Mouse (Mus musculus) intestine, postnatal 0 days (tissue): Measurements from ENCODE around the gene Zbtb38. TPM values are rescaled to one million over a fixed set of nuclear protein-coding genes. Genes with fewer than 3 reads are reported as not detected.

Experiments
- ATAC-seq: fragments of 200-750 bp; cut with Nextera tagmentation; 2 replicates; pipeline ENCODE4 v1.8.0; 2017; ENCODE audit warnings: mild to moderate bottlenecking, moderate TSS enrichment, moderate library complexity
- H3K27ac ChIP-seq: fragments of 300-500 bp; sonication (generic); 2 replicates; pipeline ENCODE4 v1.5.1; 2014; ENCODE audit warnings: mild to moderate bottlenecking, low read depth, low read length, moderate library complexity
- H3K27me3 ChIP-seq: fragments of 300-500 bp; sonication (generic); replicated peaks from 2 replicates; pipeline ENCODE4 v1.6.1; 2014; ENCODE audit warnings: low read length, mixed read lengths; ENCODE audit not compliant: control insufficient read depth, insufficient read depth
- H3K36me3 ChIP-seq: fragments of 300-500 bp; sonication (generic); 2 replicates; pipeline ENCODE4 v1.6.1; 2014; ENCODE audit warnings: mild to moderate bottlenecking, moderate library complexity; ENCODE audit not compliant: control insufficient read depth, insufficient read depth
- H3K4me1 ChIP-seq: fragments of 300-500 bp; sonication (generic); replicated peaks from 2 replicates; pipeline ENCODE4 v1.6.1; 2014; ENCODE audit warnings: antibody characterized with exemption, low read length, mixed read lengths; ENCODE audit not compliant: control insufficient read depth, insufficient read depth
- H3K4me2 ChIP-seq: fragments of 300-500 bp; sonication (generic); replicated peaks from 2 replicates; pipeline ENCODE4 v1.6.1; 2014; ENCODE audit warnings: low read depth, mild to moderate bottlenecking, moderate library complexity
- H3K4me3 ChIP-seq: fragments of 300-500 bp; sonication (generic); 2 replicates; pipeline ENCODE4 v1.5.1; 2014; ENCODE audit warnings: low read depth, low read length
- H3K9ac ChIP-seq: fragments of 300-500 bp; sonication (generic); 2 replicates; pipeline ENCODE4 v1.6.1; 2014; ENCODE audit warnings: mild to moderate bottlenecking, low read depth, low read length
- H3K9me3 ChIP-seq: fragments of 300-500 bp; sonication (generic); 2 replicates; pipeline ENCODE4 v1.6.1; 2016; ENCODE audit warnings: mixed run types; ENCODE audit not compliant: control insufficient read depth
- CTCF ChIP-seq: sonication (generic); IDR thresholded peaks from 2 replicates; pipeline ENCODE4 v1.5.1; 2016; ENCODE audit warnings: low read depth, mild to moderate bottlenecking, control low read depth, antibody characterized with exemption, moderate library complexity
- WGBS: fragments of 180-500 bp; shearing (Covaris S2); extraction: QIAGEN DNeasy Blood & Tissue Kit; methylation state at CpG from one replicate; pipeline ENCODE4 v1.1.7; 2014; 5-methylcytosine and 5-hydroxymethylcytosine counted together
- polyA plus RNA-seq: library from polyadenylated mRNA; unstranded; fragments of >200 nt; fragmentation: Nextera tagmentation; extraction: Ambion mirVana; gene quantifications from 2 replicates; pipeline ENCODE4 v1.2.1, GENCODE M21; 2015

The Zbtb38 gene
- polyA plus RNA-seq, 1 experiment from 2014 or later, result 18.5 TPM

- Histone ChIP-seq H3K4me2 (no peak overlapping the region), H3K9me3 (no peaks in the 10 kb centered on the region), H3K27ac (no peak overlapping the region), H3K36me3 (no peaks in the 10 kb centered on the region), H3K27me3 (no peaks in the 10 kb centered on the region), H3K4me3 (no peak overlapping the region), H3K4me1 (peaks cover 6% of the 10 kb centered on the region; the same call in 1 of the 2 replicates), H3K9ac (no peak overlapping the region)
- 57% methylated on average over 5 of the region's 5 CpGs for WGBS
- TF ChIP-seq CTCF, result no peak
- no peak for ATAC-seq
Measured at GRCm38 (mm10) chr9:96783258-96783657, 30.6 kb upstream of the Zbtb38 start.

- no peak overlapping the region for H3K9ac ChIP-seq
- no peak for ATAC-seq
- H3K9me3 ChIP-seq, result no peaks in the 10 kb centered on the region
- TF ChIP-seq CTCF, result no peak
- no peaks in the 10 kb centered on the region for H3K27me3 ChIP-seq
- H3K27ac ChIP-seq, result no peak overlapping the region
- H3K4me2 ChIP-seq, result no peak overlapping the region
- H3K36me3 ChIP-seq, result no peaks in the 10 kb centered on the region
- H3K4me1 ChIP-seq, result peaks cover 6% of the 10 kb centered on the region; the same call in 1 of the 2 replicates
- WGBS, result 73% methylated on average over 8 of the region's 8 CpGs
- no peak overlapping the region for H3K4me3 ChIP-seq
Measured at GRCm38 (mm10) chr9:96782062-96782461, 29.4 kb upstream of the Zbtb38 start.

- no peak for TF ChIP-seq CTCF
- Histone ChIP-seq H3K4me1 (no peaks in the 10 kb centered on the region), H3K27me3 (no peaks in the 10 kb centered on the region), H3K4me2 (no peak overlapping the region), H3K36me3 (no peaks in the 10 kb centered on the region), H3K27ac (no peak overlapping the region), H3K9me3 (no peaks in the 10 kb centered on the region), H3K4me3 (no peak overlapping the region), H3K9ac (no peak overlapping the region)
- WGBS, result 29% methylated on average over 6 of the region's 6 CpGs
- no peak for ATAC-seq
Measured at GRCm38 (mm10) chr9:96773146-96773545, 20.5 kb upstream of the Zbtb38 start.

DNA sequence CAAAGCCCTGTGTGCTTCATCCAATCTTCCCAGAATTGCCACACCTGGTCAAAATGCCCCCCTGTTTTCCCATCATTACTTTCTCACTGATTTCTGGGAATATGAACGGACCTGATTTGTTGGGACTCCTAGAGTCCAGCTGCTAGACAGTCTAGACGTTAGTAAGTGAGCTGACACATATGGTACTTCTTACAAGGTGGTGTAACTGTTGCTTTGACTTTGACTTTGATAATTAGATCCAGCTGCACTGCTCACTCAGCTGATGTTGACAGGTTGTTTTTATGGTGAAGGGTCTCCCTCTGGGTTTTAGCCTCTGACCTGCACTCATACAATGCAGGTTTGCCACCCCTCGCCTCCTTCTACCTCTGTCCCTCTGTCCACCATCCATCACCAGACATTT, 17.8 kb upstream of the Zbtb38 start:
- no peaks in the 10 kb centered on the region for H3K4me1 ChIP-seq

GRCm38 (mm10) chr9:96769651-96770050, 17.0 kb upstream of the Zbtb38 start:
- no peaks in the 10 kb centered on the region for H3K27me3 ChIP-seq
- H3K9me3 ChIP-seq, result no peaks in the 10 kb centered on the region
- no peak for ATAC-seq
- no peak overlapping the region for H3K4me2 ChIP-seq
- no peaks in the 10 kb centered on the region for H3K36me3 ChIP-seq
- no peak for TF ChIP-seq CTCF
- H3K4me3 ChIP-seq, result no peak overlapping the region
- H3K27ac ChIP-seq, result no peak overlapping the region
- no peak overlapping the region for H3K9ac ChIP-seq
- 51% methylated on average over 9 of the region's 9 CpGs for WGBS
- no peaks in the 10 kb centered on the region for H3K4me1 ChIP-seq

More for the DNA sequence above, 17.8 kb upstream of the Zbtb38 start:
- WGBS, result 78% methylated on average over 3 of the region's 3 CpGs
- no peak overlapping the region for H3K27ac ChIP-seq
- no peak overlapping the region for H3K9ac ChIP-seq
- no peaks in the 10 kb centered on the region for H3K27me3 ChIP-seq
- no peak overlapping the region for H3K4me2 ChIP-seq
- H3K4me3 ChIP-seq, result no peak overlapping the region
- no peak for ATAC-seq
- TF ChIP-seq CTCF, result no peak
- no peaks in the 10 kb centered on the region for H3K9me3 ChIP-seq
- H3K36me3 ChIP-seq, result no peaks in the 10 kb centered on the region

GRCm38 (mm10) chr9:96767874-96768273, 15.2 kb upstream of the Zbtb38 start:
- Histone ChIP-seq H3K4me3 (no peak overlapping the region), H3K9me3 (no peaks in the 10 kb centered on the region), H3K36me3 (no peaks in the 10 kb centered on the region), H3K4me2 (no peak overlapping the region), H3K27ac (no peak overlapping the region), H3K27me3 (no peaks in the 10 kb centered on the region), H3K9ac (no peak overlapping the region), H3K4me1 (no peaks in the 10 kb centered on the region)
- no peak for TF ChIP-seq CTCF
- ATAC-seq, result no peak

GRCm38 (mm10) chr9:96766078-96766477, 13.4 kb upstream of the Zbtb38 start:
- no peaks in the 10 kb centered on the region for H3K9me3 ChIP-seq
- no peaks in the 10 kb centered on the region for H3K36me3 ChIP-seq
- no peaks in the 10 kb centered on the region for H3K27me3 ChIP-seq
- H3K4me3 ChIP-seq, result no peak overlapping the region
- H3K4me1 ChIP-seq, result no peaks in the 10 kb centered on the region
- no peak overlapping the region for H3K27ac ChIP-seq
- no peak overlapping the region for H3K9ac ChIP-seq
- ATAC-seq, result no peak
- no peak for TF ChIP-seq CTCF
- no peak overlapping the region for H3K4me2 ChIP-seq
